Mouse (Mus musculus): ENCODE data around the gene Nkpd1. TPM values are rescaled to one million over a fixed set of nuclear protein-coding genes. Genes with fewer than 3 reads are reported as not detected.
"Not testable (repeated sequence)": the region's sequence is repeated elsewhere in the genome, so short reads cannot be mapped to it uniquely, and the experiment has no call there.

The Nkpd1 gene
- polyA plus RNA-seq, 1 experiment from 2014 or later: 0.23 TPM

- Histone ChIP-seq H3K9ac (peak within 1 kb of the TSS; percentile 76), H3K4me2 (replicated peaks) (peak within 1 kb of the TSS; percentile 93), H3K4me1 (peaks cover 25% of the 10 kb centered on the region), H3K27ac (peak within 1 kb of the TSS; percentile 87), H3K27me3 (no peaks in the 10 kb centered on the region), H3K36me3 (no peaks in the 10 kb centered on the region), H3K4me3 (peak within 1 kb of the TSS; percentile 62), H3K9me3 (replicated peaks) (no peaks in the 10 kb centered on the region)
- peak; percentile 95 for ATAC-seq (ENCODE audit: low FRiP score)
- under 1% methylated on average over 56 of the region's 56 CpGs for WGBS
These were observed 9.3 kb upstream of the Nkpd1 start, which contains the start of the genes Bloc1s3 and Trappc6a for GRCm38 (mm10) chr7:19508150-19508923. Gene Bloc1s3 (minus strand): TSS chr7:19508367. Gene Trappc6a (plus strand): TSS chr7:19508395.

- Histone ChIP-seq H3K4me3 (peak overlapping the region; percentile 62), H3K4me1 (peaks cover 25% of the 10 kb centered on the region), H3K9ac (peak overlapping the region; percentile 76), H3K27me3 (no peaks in the 10 kb centered on the region), H3K36me3 (no peaks in the 10 kb centered on the region), H3K9me3 (replicated peaks) (no peaks in the 10 kb centered on the region), H3K27ac (peak overlapping the region; percentile 87), H3K4me2 (replicated peaks) (peak overlapping the region; percentile 93)
- WGBS: 8% methylated on average over 15 of the region's 15 CpGs
- peak; percentile 42 for ATAC-seq (ENCODE audit: low FRiP score)
These were observed 8.6 kb upstream of the Nkpd1 start for GRCm38 (mm10) chr7:19508924-19509568.

DNA sequence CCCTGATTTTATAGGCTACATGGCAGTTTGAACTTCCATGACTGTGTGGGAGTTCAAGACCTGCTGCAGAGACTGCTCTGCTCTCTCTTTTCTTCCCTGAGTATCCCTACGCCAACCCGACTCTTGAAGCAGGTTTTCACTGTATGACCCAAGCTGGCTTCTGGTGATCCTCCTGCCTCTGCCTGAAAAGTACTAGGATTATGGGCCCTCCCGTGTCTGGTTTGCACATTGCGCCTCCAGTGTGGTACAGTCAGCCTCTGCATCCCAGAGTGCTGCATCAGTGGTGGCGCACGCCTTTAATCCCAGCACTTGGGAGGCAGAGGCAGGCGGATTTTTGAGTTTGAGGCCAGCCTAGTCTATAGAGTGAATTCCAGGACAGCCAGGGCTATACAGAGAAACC, 7.9 kb upstream of the Nkpd1 start:
- no peak for ATAC-seq (ENCODE audit: low FRiP score)
- peak overlapping the region; percentile 93 for H3K4me2 ChIP-seq (replicated peaks)

GRCm38 (mm10) chr7:19511934-19512333, 5.7 kb upstream of the Nkpd1 start:
- WGBS: 73% methylated on average over 7 of the region's 7 CpGs
- Histone ChIP-seq H3K4me1 (peaks cover 18% of the 10 kb centered on the region), H3K27me3 (peaks cover 16% of the 10 kb centered on the region)
- H3K4me3 ChIP-seq; H3K9me3 ChIP-seq (replicated peaks); H3K9ac ChIP-seq; H3K27ac ChIP-seq; ATAC-seq (ENCODE audit: low FRiP score); H3K4me2 ChIP-seq (replicated peaks); H3K36me3 ChIP-seq: not testable (repeated sequence)

More for the DNA sequence above, 7.9 kb upstream of the Nkpd1 start:
- H3K36me3 ChIP-seq: no peaks in the 10 kb centered on the region
- H3K27ac ChIP-seq: no peak overlapping the region
- no peaks in the 10 kb centered on the region for H3K9me3 ChIP-seq (replicated peaks)
- H3K4me3 ChIP-seq: peak overlapping the region; percentile 62
- H3K9ac ChIP-seq: no peak overlapping the region
- 89% methylated on average over 7 of the region's 7 CpGs for WGBS
- H3K27me3 ChIP-seq: no peaks in the 10 kb centered on the region
- peaks cover 25% of the 10 kb centered on the region for H3K4me1 ChIP-seq

- 81% methylated on average over 6 of the region's 6 CpGs for WGBS
- Histone ChIP-seq H3K9ac (no peak overlapping the region), H3K27me3 (peaks cover 20% of the 10 kb centered on the region), H3K27ac (no peak overlapping the region), H3K36me3 (no peaks in the 10 kb centered on the region), H3K4me3 (no peak overlapping the region), H3K4me2 (replicated peaks) (no peak overlapping the region), H3K4me1 (peaks cover 16% of the 10 kb centered on the region), H3K9me3 (replicated peaks) (no peaks in the 10 kb centered on the region)
- no peak for ATAC-seq (ENCODE audit: low FRiP score)
These were observed 5.3 kb upstream of the Nkpd1 start for GRCm38 (mm10) chr7:19512353-19512752.

DNA sequence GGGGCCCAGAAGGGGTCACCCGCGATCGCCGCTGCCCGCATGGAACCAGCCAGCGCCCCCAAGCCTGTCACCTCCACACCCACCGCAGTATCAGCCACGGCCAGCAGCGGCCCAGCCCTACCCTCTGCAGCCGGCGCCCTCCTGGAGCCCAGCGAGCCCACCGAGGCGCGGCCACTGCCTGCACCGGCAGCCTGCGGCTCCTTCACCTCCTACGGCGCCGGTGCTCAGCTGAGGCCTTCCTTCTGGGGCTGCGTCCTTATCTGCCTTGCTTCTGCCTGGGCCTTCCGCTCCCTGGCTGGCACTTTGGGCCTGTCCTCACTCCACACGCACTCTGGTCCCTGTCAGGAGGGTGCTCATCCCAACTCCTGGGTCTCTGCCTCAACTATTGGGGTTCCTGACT, 2.4 kb downstream of the Nkpd1 start:
- H3K9ac ChIP-seq: peak overlapping the region; percentile 50
- peaks cover 97% of the 10 kb centered on the region for H3K27me3 ChIP-seq
- 6% methylated on average over 23 of the region's 23 CpGs for WGBS
- H3K27ac ChIP-seq: no peak overlapping the region
- no peaks in the 10 kb centered on the region for H3K36me3 ChIP-seq
- peak overlapping the region; percentile 28 for H3K4me3 ChIP-seq
- ATAC-seq (ENCODE audit: low FRiP score): no peak
- peaks cover 34% of the 10 kb centered on the region for H3K4me1 ChIP-seq
- H3K4me2 ChIP-seq (replicated peaks): peak overlapping the region; percentile 47
- no peaks in the 10 kb centered on the region for H3K9me3 ChIP-seq (replicated peaks)

DNA sequence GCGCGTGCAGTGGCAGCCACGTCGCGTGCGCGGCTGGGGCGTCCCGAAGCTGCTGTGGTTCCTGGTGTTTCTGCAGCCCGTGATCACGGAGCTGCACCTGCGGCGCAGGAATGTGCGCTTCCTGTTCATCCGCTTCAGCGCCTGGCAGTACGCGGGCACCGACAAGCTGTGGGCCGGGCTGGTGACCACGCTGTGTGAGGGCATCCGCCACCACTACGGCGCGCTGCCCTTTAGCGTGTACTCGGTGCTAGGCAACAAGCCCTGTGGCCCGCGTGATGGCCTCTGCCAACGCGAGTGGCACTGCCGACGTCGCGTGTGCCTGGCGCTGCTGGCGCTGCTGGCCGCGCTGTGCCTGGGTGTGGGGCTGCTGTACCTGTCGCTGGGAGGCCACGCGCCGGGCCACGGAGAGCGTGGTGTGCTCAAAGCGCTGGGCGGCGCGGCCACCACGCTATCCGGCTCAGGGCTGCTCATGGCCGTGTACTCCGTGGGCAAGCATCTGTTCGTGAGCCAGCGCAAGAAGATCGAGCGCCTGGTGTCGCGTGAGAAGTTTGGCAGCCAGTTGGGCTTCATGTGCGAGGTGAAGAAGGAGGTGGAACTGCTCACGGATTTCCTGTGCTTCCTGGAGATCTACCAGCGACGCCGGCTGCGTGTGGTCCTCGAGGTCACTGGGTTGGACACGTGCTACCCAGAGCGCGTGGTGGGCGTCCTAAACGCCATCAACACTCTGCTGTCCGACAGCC, 5.5 kb downstream of the Nkpd1 start:
- peaks cover 83% of the 10 kb centered on the region for H3K27me3 ChIP-seq
- 0 out of 2 replicates have a peak overlapping the region, but pooled peaks have one; percentile 23 for H3K9ac ChIP-seq
- H3K4me1 ChIP-seq: peaks cover 30% of the 10 kb centered on the region
- H3K9me3 ChIP-seq (replicated peaks): no peaks in the 10 kb centered on the region
- H3K36me3 ChIP-seq: 0 out of 2 replicates have a peak, but pooled peaks cover 1% of the 10 kb centered on the region
- no peak overlapping the region for H3K27ac ChIP-seq
- WGBS: 13% methylated on average over 72 of the region's 72 CpGs
- ATAC-seq (ENCODE audit: low FRiP score): no peak
- peak overlapping the region; percentile 84 for H3K4me2 ChIP-seq (replicated peaks)
- peak overlapping the region; percentile 37 for H3K4me3 ChIP-seq

- H3K27ac ChIP-seq: no peak overlapping the region
- H3K9ac ChIP-seq: peak overlapping the region; percentile 49
- H3K9me3 ChIP-seq (replicated peaks): no peaks in the 10 kb centered on the region
- H3K4me2 ChIP-seq (replicated peaks): peak overlapping the region; percentile 84
- peak; percentile 63 for ATAC-seq (ENCODE audit: low FRiP score)
- 0 out of 2 replicates have a peak, but pooled peaks cover 3% of the 10 kb centered on the region for H3K36me3 ChIP-seq
- H3K4me3 ChIP-seq: peak overlapping the region; percentile 37
- H3K4me1 ChIP-seq: peaks cover 30% of the 10 kb centered on the region
- 2% methylated on average over 64 of the region's 64 CpGs for WGBS
- H3K27me3 ChIP-seq: peaks cover 76% of the 10 kb centered on the region
These were observed 6.2 kb downstream of the Nkpd1 start for GRCm38 (mm10) chr7:19523757-19524419.

- peak; percentile 42 for ATAC-seq (ENCODE audit: low FRiP score)
These were observed 6.9 kb downstream of the Nkpd1 start for GRCm38 (mm10) chr7:19524420-19525104.

DNA sequence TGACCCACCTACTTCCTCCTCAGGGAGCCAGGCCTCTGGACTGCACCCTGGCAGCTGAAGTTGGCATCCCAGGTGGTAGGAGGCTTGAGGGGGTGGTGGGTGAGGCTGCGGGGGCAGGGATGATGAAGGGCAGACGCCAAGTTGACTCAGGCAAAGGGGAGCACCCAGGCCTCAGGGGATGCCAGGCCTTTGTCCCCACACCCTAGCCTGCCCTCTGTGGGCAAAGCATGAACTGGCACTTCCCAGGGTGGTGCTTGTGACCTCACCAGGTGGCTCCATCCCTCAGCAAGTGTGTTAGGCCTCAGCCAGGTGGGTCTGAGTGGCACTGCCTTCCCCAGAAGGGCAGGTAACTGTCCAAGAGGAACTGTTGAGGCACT, 7.5 kb downstream of the Nkpd1 start:
- peaks cover 23% of the 10 kb centered on the region for H3K4me1 ChIP-seq
- peaks cover 14% of the 10 kb centered on the region for H3K36me3 ChIP-seq
- WGBS: 77% methylated on average over 2 of the region's 2 CpGs
- H3K27me3 ChIP-seq: peaks cover 64% of the 10 kb centered on the region
- ATAC-seq (ENCODE audit: low FRiP score): no peak
- no peak overlapping the region for H3K9ac ChIP-seq
- no peak overlapping the region for H3K27ac ChIP-seq
- no peak overlapping the region for H3K4me3 ChIP-seq
- no peak overlapping the region for H3K4me2 ChIP-seq (replicated peaks)
- H3K9me3 ChIP-seq (replicated peaks): no peaks in the 10 kb centered on the region

More at GRCm38 (mm10) chr7:19524420-19525104, 6.9 kb downstream of the Nkpd1 start:
- peak overlapping the region; percentile 37 for H3K4me3 ChIP-seq
- H3K9me3 ChIP-seq (replicated peaks): no peaks in the 10 kb centered on the region
- peak overlapping the region; percentile 84 for H3K4me2 ChIP-seq (replicated peaks)
- peaks cover 9% of the 10 kb centered on the region; the same call in 1 of the 2 replicates for H3K36me3 ChIP-seq
- no peak overlapping the region for H3K27ac ChIP-seq
- H3K9ac ChIP-seq: peak overlapping the region; percentile 49
- H3K27me3 ChIP-seq: peaks cover 69% of the 10 kb centered on the region
- 14% methylated on average over 24 of the region's 24 CpGs for WGBS
- peaks cover 29% of the 10 kb centered on the region for H3K4me1 ChIP-seq

GRCm38 (mm10) chr7:19531077-19531476, 13.4 kb downstream of the Nkpd1 start:
- no peak for ATAC-seq (ENCODE audit: low FRiP score)
- Histone ChIP-seq H3K9me3 (replicated peaks) (no peaks in the 10 kb centered on the region), H3K36me3 (peaks cover 64% of the 10 kb centered on the region), H3K4me1 (no peaks in the 10 kb centered on the region), H3K9ac (no peak overlapping the region), H3K4me3 (no peak overlapping the region), H3K4me2 (replicated peaks) (no peak overlapping the region), H3K27ac (no peak overlapping the region), H3K27me3 (peaks cover 4% of the 10 kb centered on the region)
- WGBS: 78% methylated on average over 10 of the region's 10 CpGs

Measured in hindbrain, embryonic 12.5 days (tissue).